Mouse (Mus musculus) ES-E14 (cell line): ENCODE results near the gene Adad1. TPM values are rescaled to one million over a fixed set of nuclear protein-coding genes. Genes with fewer than 3 reads are reported as not detected.

ENCODE experiments used
- DNase-seq: peaks from one replicate; pipeline ENCODE4 v3.0.0-alpha.2; 2013; ENCODE audit warnings: low read depth, low spot score
- H3K27ac ChIP-seq: 2 replicates; pipeline ENCODE4 v1.5.1; 2012; ENCODE audit warnings: low read depth, mild to moderate bottlenecking, low read length, moderate library complexity, mixed read lengths; ENCODE audit not compliant: poor library complexity, insufficient read depth, severe bottlenecking
- H3K36me3 ChIP-seq: 2 replicates; pipeline ENCODE4 v1.6.1; 2012; ENCODE audit warnings: mild to moderate bottlenecking, low read length, moderate library complexity, mixed read lengths; ENCODE audit not compliant: control insufficient read depth, poor library complexity, insufficient read depth, severe bottlenecking
- H3K4me1 ChIP-seq, 2 experiments: fragments of 150-350 bp in 1 of 2; sonication (generic) in 1 of 2; 2 replicates each; pipeline ENCODE4 v1.6.1; 2012; ENCODE audit warnings: low read length in 2 of 2, mild to moderate bottlenecking in 1 of 2, mixed read lengths in 1 of 2; ENCODE audit not compliant: control insufficient read depth in 2 of 2, insufficient read depth in 2 of 2, poor library complexity in 1 of 2
- H3K4me3 ChIP-seq, 2 experiments: fragments of 150-350 bp in 1 of 2; sonication (generic) in 1 of 2; 2 replicates each; pipeline ENCODE4 v1.5.1; 2012; ENCODE audit warnings: low read length in 2 of 2, low read depth in 1 of 2, mild to moderate bottlenecking in 1 of 2, mixed read lengths in 1 of 2; ENCODE audit not compliant: insufficient read depth in 1 of 2, poor library complexity in 1 of 2, severe bottlenecking in 1 of 2
- H3K9ac ChIP-seq: 2 replicates; pipeline ENCODE4 v1.6.1; 2012; ENCODE audit warnings: low read depth, mild to moderate bottlenecking, low read length, mixed read lengths; ENCODE audit not compliant: poor library complexity, insufficient read depth, severe bottlenecking
- H3K9me3 ChIP-seq: fragments of 150-350 bp; sonication (generic); 2 replicates; pipeline ENCODE4 v1.6.1; 2012; ENCODE audit warnings: low read depth, mild to moderate bottlenecking, low read length; ENCODE audit not compliant: control insufficient read depth, insufficient read depth
- CHD2 ChIP-seq: IDR thresholded peaks from 2 replicates; pipeline ENCODE4 v1.6.1; 2014; ENCODE audit warnings: mild to moderate bottlenecking, low read depth, low read length, inconsistent platforms
- HCFC1 ChIP-seq: IDR thresholded peaks from 2 replicates; pipeline ENCODE4 v1.6.1; 2012; ENCODE audit warnings: low read length, inconsistent platforms, borderline replicate concordance; ENCODE audit not compliant: insufficient read depth
- MAFK ChIP-seq: IDR thresholded peaks from 2 replicates; pipeline ENCODE4 v1.6.1; 2014; ENCODE audit warnings: mild to moderate bottlenecking, low read depth, low read length, inconsistent platforms; ENCODE audit not compliant: insufficient read depth
- ZC3H11A ChIP-seq: IDR thresholded peaks from 2 replicates; pipeline ENCODE4 v1.6.1; 2012; ENCODE audit warnings: low read depth, mild to moderate bottlenecking, inconsistent platforms, low read length, borderline replicate concordance
- ZNF384 ChIP-seq: IDR thresholded peaks from 2 replicates; pipeline ENCODE4 v1.6.1; 2012; ENCODE audit warnings: low read depth, low read length, inconsistent platforms
- in situ Hi-C, 2 experiments: fragments of 600-800 bp; cut with MboI; formaldehyde crosslinking; loops; one replicate each; pipeline ENCODE4 v1.15.1; 2025; ENCODE audit warnings: low sequenced_read_pairs in 2 of 2, inconsistent platforms in 1 of 2; ENCODE audit not compliant: unreplicated experiment in 2 of 2
- total RNA-seq: library from RNA; depleted of rRNA; stranded (reverse); fragments of 300-350 nt; gene quantifications from 2 replicates; pipeline ENCODE4 v1.2.3, GENCODE M21; 2012

The Adad1 gene
- total RNA-seq, 1 experiment: 1.7 TPM

GRCm38 (mm10) chr3:37144979-37145378, 81.7 kb downstream of the Adad1 start:
- no peak for TF ChIP-seq ZC3H11A
- no peak for TF ChIP-seq CHD2
- no peak for TF ChIP-seq ZNF384
- TF ChIP-seq HCFC1: no peak
- TF ChIP-seq MAFK: no peak
- Histone ChIP-seq H3K4me3 (no peak overlapping the region), H3K9ac (no peak overlapping the region), H3K36me3 (no peaks in the 10 kb centered on the region), H3K4me1 (no peaks in the 10 kb centered on the region), H3K27ac (no peak overlapping the region), H3K9me3 (no peaks in the 10 kb centered on the region)
- in situ Hi-C loops: no loop called here
- DNase-seq: no peak

DNA sequence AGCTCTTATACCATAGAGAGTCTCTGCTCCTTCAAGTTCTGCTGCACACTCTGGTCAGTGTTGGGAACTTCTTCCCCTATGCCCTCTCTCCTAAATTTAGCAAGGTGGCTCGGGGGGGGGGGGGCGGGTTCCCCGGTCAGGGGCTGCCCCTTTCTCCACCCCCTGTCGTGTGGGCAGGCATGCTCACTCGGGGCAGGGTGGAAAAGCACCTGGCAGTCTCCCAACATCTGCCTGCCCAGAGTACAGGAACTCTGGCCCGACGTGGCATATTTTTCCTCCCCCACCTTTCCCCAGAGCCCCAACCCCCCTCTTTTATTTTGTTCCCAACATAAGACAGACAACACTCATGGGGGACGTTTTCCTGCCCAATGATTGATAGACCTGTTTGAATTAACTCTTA, 83.1 kb downstream of the Adad1 start:
- in situ Hi-C loops: no loop called here

DNA sequence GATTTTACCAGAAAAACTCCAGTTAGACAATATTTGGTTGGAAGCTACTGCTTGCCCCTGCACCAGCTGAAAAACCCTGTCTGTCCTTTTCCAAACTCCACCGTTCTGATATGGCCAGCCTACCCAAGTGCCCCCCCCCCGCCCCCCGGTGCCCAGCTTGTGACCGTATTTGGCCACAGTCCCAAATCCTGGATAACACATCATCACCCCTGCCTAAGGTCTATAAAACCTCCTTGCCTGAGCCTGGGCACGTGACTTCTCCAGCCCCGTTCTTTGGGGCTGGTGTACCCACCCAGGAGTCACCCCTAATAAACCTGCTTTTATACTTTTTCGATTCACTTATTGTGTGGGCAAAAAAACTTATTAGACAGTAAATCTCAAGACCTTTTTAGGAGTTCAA, 83.5 kb downstream of the Adad1 start:
- DNase-seq: no peak
- Histone ChIP-seq H3K4me3 (no peak overlapping the region), H3K9ac (no peak overlapping the region), H3K36me3 (no peaks in the 10 kb centered on the region), H3K27ac (no peak overlapping the region), H3K4me1 (no peaks in the 10 kb centered on the region), H3K9me3 (no peaks in the 10 kb centered on the region)
- TF ChIP-seq CHD2 (no peak), HCFC1 (no peak), MAFK (no peak), ZC3H11A (no peak), ZNF384 (no peak)
- in situ Hi-C loops: no loop called here

More for the DNA sequence above, 83.1 kb downstream of the Adad1 start:
- no peak overlapping the region for H3K27ac ChIP-seq
- H3K36me3 ChIP-seq: no peaks in the 10 kb centered on the region
- no peak overlapping the region for H3K4me3 ChIP-seq
- H3K4me1 ChIP-seq: no peaks in the 10 kb centered on the region
- no peak for DNase-seq
- TF ChIP-seq ZC3H11A (no peak), ZNF384 (no peak), HCFC1 (no peak), MAFK (no peak), CHD2 (no peak)
- H3K9me3 ChIP-seq: no peaks in the 10 kb centered on the region
- no peak overlapping the region for H3K9ac ChIP-seq

DNA sequence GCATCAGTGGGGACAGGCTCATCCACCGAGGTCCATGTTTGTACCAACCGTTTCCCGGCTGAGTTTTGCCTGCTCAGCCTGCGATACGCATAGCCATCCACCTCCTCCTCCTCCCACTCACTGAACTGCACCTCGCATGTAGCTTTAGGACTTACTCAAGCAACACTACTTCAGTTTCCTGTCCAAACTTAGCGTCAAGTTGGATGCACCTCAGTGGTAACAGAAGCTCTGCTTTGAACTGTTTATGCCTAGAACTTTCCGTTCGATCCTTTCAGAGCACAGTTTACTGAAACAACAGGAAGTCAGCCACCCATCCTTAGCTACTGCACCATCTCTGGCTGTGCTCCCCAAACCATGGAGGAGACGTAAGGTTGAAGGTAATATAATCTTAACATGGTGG, 88.9 kb downstream of the Adad1 start:
- TF ChIP-seq ZC3H11A: no peak
- no peak for TF ChIP-seq MAFK
- no peak for TF ChIP-seq CHD2
- no peak for TF ChIP-seq HCFC1
- no peak for TF ChIP-seq ZNF384
- no peaks in the 10 kb centered on the region for H3K9me3 ChIP-seq
- H3K36me3 ChIP-seq: no peaks in the 10 kb centered on the region
- in situ Hi-C loops: no loop called here
- no peaks in the 10 kb centered on the region for H3K4me1 ChIP-seq
- no peak overlapping the region for H3K27ac ChIP-seq
- no peak overlapping the region for H3K4me3 ChIP-seq
- no peak overlapping the region for H3K9ac ChIP-seq
- DNase-seq: no peak

DNA sequence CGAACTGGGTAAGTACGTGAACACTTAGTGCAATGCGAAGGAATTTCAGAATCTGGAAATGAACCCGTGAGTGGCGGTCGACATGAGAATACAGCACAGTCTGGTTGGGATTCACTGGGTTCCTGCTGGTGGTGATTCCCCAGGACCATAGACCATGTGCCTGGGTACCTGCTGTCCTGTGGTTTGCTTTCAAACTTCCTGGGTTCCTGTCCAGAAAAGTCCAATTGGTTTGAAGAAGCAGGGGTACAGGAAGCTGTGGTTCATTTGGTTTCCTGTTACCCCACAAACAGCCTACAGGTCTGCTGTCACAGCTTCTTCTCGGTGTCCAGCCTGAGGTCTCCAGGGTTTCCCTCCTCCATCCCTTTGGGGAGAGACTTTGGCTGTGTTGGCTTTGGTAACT, 89.7 kb downstream of the Adad1 start:
- DNase-seq: no peak
- no peaks in the 10 kb centered on the region for H3K9me3 ChIP-seq
- no peak overlapping the region for H3K4me3 ChIP-seq
- H3K4me1 ChIP-seq: no peaks in the 10 kb centered on the region
- TF ChIP-seq CHD2 (no peak), HCFC1 (no peak), ZC3H11A (no peak), MAFK (no peak), ZNF384 (no peak)
- H3K36me3 ChIP-seq: no peaks in the 10 kb centered on the region
- in situ Hi-C loops: no loop called here
- no peak overlapping the region for H3K9ac ChIP-seq
- no peak overlapping the region for H3K27ac ChIP-seq
